Mouse (Mus musculus): ENCODE data around the gene Urb2. TPM values are rescaled to one million over a fixed set of nuclear protein-coding genes. Genes with fewer than 3 reads are reported as not detected.

The Urb2 gene
- 8.4 and 9.3 TPM in 2 replicates for polyA plus RNA-seq (2016; fragmentation: Nextera tagmentation; extraction: Ambion mirVana)

DNA sequence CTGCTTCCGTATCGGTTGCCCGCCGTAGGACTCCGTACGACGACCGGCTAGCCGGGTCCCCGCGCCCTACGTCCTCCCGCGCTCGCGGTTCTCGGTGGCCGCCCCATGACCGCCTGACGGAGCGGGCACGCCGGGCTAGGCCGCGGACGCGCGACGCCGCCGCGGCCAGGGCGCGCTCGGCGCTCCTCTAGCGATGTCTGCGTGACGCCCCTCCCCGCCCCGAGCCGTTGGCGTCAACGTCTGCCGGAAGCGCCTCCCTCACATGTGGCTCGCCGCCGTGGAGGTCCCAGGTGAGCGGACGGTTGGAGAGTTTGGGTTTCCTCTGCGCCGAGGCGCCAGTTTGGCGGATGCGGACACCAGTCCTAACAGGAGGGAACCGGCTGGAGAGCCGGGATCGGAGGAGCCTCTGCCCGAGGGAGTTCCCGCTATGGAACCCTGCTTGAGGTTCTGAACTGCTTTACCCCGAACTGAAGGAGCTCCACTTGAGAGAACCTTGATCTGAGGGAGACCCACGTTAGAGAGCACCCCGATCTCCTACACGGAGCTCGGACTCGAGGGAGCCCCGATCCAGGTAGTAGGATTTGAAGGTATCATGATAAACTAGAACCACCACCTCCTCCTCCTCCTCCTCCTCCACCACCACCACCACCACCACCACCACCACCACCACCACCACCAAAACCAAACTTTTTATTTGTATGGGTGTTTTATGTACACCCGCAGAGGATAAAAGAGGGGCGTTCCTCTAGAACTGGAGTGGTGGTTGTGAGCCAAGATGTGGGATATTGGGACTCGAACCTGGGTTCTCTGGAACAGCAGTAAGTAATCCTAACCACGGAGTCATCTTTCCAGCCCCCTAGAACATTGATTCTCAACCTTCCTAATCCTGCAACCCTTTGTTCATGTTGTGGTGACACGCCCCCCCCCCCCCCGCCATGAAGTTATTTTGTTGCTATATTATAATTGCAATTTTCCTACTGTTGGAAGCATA, at the start of gene Urb2, which contains the start of gene Taf5l:
Gene Urb2 (plus strand): TSS at position 272 of the 991 bp plus-strand sequence.
Gene Taf5l (minus strand): TSS at position 161 of the 991 bp plus-strand sequence.
- H3K4me3 ChIP-seq, result peak within 1 kb of the TSS; percentile 76
- peak; percentile 95 for DNase-seq (ENCODE audit: low spot score)
- H3K9me3 ChIP-seq, result no peaks in the 10 kb centered on the region
- under 1% methylated on average over 74 of the region's 74 CpGs for WGBS
- H3K27me3 ChIP-seq (replicated peaks; ENCODE audit: low read depth, poor library complexity, severe bottlenecking), result no peaks in the 10 kb centered on the region
- H3K36me3 ChIP-seq (replicated peaks), result peaks cover 35% of the 10 kb centered on the region
- peak within 1 kb of the TSS; percentile 99 for H3K27ac ChIP-seq (replicated peaks)
- peaks cover 33% of the 10 kb centered on the region for H3K4me1 ChIP-seq

DNA sequence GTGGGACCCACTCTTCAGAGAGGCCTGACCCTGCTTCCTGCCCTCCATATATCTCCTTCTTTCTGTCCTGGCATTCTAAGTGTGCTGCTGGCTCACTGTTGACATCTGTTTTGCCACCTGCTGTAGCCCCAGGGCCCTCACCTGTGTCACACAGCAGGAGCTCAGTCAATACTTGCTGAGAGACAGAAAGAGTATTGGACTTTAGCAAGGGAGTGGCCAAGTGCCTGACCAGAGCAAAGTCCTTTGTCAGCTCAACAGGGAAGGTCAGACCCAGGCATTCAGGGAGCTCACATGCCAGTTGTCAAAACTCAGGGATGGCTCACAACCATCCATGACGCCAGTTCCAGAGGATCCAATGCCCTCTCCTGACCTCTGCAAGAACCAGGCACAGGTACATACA, 47.8 kb upstream of the Urb2 start:
- Histone ChIP-seq H3K4me3 (no peak overlapping the region), H3K27ac (replicated peaks) (no peak overlapping the region), H3K4me1 (peaks cover 4% of the 10 kb centered on the region; the same call in 1 of the 2 replicates), H3K27me3 (replicated peaks; ENCODE audit: low read depth, poor library complexity, severe bottlenecking) (no peaks in the 10 kb centered on the region), H3K9me3 (no peaks in the 10 kb centered on the region), H3K36me3 (replicated peaks) (peaks cover 15% of the 10 kb centered on the region; the same call in 1 of the 2 replicates)
- WGBS, result 77% methylated on average over 1 of the region's 1 CpGs
- no peak for DNase-seq (ENCODE audit: low spot score)

DNA sequence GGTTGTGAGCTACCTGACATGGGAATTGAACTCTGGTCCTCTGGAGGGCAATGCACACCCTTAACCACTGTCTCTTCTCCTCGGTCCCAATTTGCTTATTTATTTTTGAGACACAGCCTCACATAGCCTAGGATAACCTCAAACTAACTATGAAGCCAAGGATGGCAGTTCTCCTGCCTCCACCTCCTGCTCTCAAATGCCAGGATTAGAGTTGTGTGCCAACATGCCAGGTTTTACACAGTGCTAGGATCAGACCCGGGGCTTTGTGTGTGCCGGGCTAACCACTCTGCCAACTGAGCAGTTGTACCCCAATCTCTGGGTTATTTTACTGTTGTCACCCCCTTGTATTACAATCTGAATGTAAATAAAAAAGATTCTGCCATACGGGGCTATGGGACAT, 43.8 kb upstream of the Urb2 start:
- H3K27ac ChIP-seq (replicated peaks), result no peak overlapping the region
- H3K36me3 ChIP-seq (replicated peaks), result 0 out of 2 replicates have a peak, but pooled peaks cover 4% of the 10 kb centered on the region
- no peak for DNase-seq (ENCODE audit: low spot score)
- no peak overlapping the region for H3K4me3 ChIP-seq
- H3K27me3 ChIP-seq (replicated peaks; ENCODE audit: low read depth, poor library complexity, severe bottlenecking), result peaks cover 18% of the 10 kb centered on the region
- 93% methylated on average over 4 of the region's 4 CpGs for WGBS
- H3K4me1 ChIP-seq, result peaks cover 17% of the 10 kb centered on the region
- no peaks in the 10 kb centered on the region for H3K9me3 ChIP-seq

DNA sequence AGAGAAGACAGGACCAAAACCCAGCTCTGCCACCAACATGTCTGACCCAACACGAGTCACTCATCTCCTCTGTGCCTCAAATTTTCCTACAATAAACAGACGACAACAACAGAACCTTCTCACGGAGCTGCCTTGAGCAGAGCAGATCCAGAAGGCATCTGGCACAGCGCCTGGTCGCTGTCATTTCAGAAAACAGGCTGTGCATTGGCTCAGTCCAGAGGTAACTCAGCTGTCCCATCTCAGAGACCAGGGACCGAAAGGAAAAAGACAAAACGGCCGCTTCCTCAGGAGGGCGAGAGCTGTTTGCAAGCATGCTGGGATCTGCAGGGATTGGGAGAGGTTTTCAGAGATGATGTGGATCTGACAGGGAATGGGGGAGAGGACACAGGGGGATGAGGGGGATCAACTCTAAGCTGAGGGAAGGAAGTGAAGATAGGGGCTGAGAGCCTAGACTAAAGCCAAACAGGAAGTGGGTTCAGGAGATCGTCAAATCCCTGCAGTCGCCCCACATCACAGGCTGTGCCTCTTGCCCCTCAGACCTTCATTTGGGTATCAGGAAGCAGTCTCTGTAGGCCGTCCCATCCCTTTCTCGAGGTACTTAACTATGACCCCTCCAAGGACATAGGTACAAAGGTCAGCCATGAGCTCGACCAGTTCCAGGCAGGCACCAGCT, 43.0 kb upstream of the Urb2 start:
- 72% methylated on average over 14 of the region's 14 CpGs for WGBS
- H3K27me3 ChIP-seq (replicated peaks; ENCODE audit: low read depth, poor library complexity, severe bottlenecking), result peaks cover 18% of the 10 kb centered on the region
- peaks cover 25% of the 10 kb centered on the region for H3K4me1 ChIP-seq
- H3K9me3 ChIP-seq, result no peaks in the 10 kb centered on the region
- 0 out of 2 replicates have a peak, but pooled peaks cover 4% of the 10 kb centered on the region for H3K36me3 ChIP-seq (replicated peaks)
- H3K27ac ChIP-seq (replicated peaks), result no peak overlapping the region
- no peak overlapping the region; the same call in 1 of the 2 replicates for H3K4me3 ChIP-seq
- DNase-seq (ENCODE audit: low spot score), result no peak

GRCm38 (mm10) chr8:123978926-123979325, 42.4 kb upstream of the Urb2 start:
- H3K27me3 ChIP-seq (replicated peaks; ENCODE audit: low read depth, poor library complexity, severe bottlenecking), result peaks cover 18% of the 10 kb centered on the region
- no peak overlapping the region for H3K27ac ChIP-seq (replicated peaks)
- DNase-seq (ENCODE audit: low spot score), result no peak
- no peaks in the 10 kb centered on the region for H3K9me3 ChIP-seq
- 0 out of 2 replicates have a peak, but pooled peaks cover 4% of the 10 kb centered on the region for H3K36me3 ChIP-seq (replicated peaks)
- peaks cover 28% of the 10 kb centered on the region for H3K4me1 ChIP-seq
- 75% methylated on average over 8 of the region's 8 CpGs for WGBS
- no peak overlapping the region; the same call in 1 of the 2 replicates for H3K4me3 ChIP-seq

DNA sequence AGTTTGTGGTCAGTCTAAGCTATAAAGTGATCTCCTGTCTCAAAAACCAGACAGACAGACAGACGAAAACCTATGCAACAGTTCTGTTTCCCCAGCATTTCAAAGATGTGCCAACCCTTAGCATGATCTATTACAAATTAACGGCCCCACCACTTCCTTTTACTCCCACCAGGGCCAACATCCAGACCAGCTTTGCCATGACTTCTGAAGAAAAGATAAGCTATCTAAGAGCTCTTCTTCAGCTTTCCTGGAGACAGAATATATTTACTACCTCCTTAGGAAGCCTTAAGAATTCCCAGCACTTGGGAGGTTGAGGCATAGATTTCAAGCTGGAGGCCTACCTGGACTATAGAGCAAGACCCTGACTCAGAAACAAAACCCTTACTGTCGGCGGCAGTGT, 41.1 kb upstream of the Urb2 start:
- DNase-seq (ENCODE audit: low spot score), result no peak
- H3K9me3 ChIP-seq, result no peaks in the 10 kb centered on the region
- H3K36me3 ChIP-seq (replicated peaks), result 0 out of 2 replicates have a peak, but pooled peaks cover under 1% of the 10 kb centered on the region
- H3K4me3 ChIP-seq, result 0 out of 2 replicates have a peak overlapping the region, but pooled peaks have one; percentile 88
- H3K27me3 ChIP-seq (replicated peaks; ENCODE audit: low read depth, poor library complexity, severe bottlenecking), result peaks cover 18% of the 10 kb centered on the region
- H3K27ac ChIP-seq (replicated peaks), result no peak overlapping the region
- 61% methylated on average over 4 of the region's 4 CpGs for WGBS
- H3K4me1 ChIP-seq, result peaks cover 28% of the 10 kb centered on the region

DNA sequence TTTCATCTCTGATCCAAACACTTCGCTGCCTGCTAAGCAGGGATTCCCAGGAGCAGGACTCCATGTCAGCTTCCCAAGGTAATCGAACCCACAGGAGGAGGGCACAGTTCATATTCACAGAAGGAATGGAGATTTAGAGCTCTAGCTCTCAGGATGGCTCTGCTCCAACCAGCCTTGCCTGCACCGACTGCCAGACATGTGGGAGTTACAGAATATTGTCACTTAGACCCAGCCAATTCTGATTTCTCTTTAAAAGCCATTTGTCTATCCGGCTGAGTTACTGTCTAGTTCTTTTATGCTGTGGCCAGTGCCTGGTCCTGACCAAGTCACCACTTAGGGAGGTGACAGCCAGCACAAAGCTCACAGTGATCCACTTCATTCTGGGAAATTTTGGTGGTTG, 39.6 kb upstream of the Urb2 start:
- H3K4me3 ChIP-seq, result peak overlapping the region; percentile 88
- H3K27ac ChIP-seq (replicated peaks), result no peak overlapping the region
- H3K4me1 ChIP-seq, result peaks cover 28% of the 10 kb centered on the region
- DNase-seq (ENCODE audit: low spot score), result no peak
- H3K36me3 ChIP-seq (replicated peaks), result no peaks in the 10 kb centered on the region
- peaks cover 18% of the 10 kb centered on the region for H3K27me3 ChIP-seq (replicated peaks; ENCODE audit: low read depth, poor library complexity, severe bottlenecking)
- no peaks in the 10 kb centered on the region for H3K9me3 ChIP-seq
- WGBS, result 63% methylated on average over 4 of the region's 4 CpGs

DNA sequence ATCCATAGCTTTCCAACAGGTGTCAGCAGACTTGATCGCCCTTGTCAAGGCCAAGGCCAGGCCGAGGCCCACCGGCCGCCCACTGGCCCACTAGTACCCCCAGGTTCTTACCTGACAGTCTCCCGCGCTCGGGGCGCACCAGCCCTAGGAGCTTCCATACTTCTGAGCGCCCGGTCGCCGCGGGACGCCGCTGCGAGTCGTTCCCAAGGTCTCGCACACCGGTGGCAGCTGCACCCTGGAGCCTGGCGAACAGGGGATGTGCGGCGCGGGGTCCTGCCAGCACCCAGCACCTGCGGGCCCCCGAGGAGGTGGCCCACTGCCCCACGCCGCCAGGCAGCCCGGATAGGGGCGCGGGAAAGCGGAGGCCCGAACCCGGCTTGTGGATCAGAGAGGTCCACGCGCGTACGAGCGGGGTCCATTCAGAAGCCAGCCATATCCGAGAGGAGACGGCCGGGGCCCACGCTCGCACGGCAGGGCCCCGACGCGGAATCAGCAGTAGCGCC, 39.0 kb upstream of the Urb2 start:
- under 1% methylated on average over 48 of the region's 48 CpGs for WGBS
- Histone ChIP-seq H3K36me3 (replicated peaks) (no peaks in the 10 kb centered on the region), H3K27me3 (replicated peaks; ENCODE audit: low read depth, poor library complexity, severe bottlenecking) (peaks cover 18% of the 10 kb centered on the region), H3K4me1 (peaks cover 28% of the 10 kb centered on the region), H3K27ac (replicated peaks) (peak overlapping the region; percentile 92), H3K4me3 (peak overlapping the region; percentile 88), H3K9me3 (no peaks in the 10 kb centered on the region)
- DNase-seq (ENCODE audit: low spot score), result peak; percentile 61

- no peaks in the 10 kb centered on the region for H3K36me3 ChIP-seq (replicated peaks)
- WGBS, result under 1% methylated on average over 56 of the region's 56 CpGs
- peaks cover 18% of the 10 kb centered on the region for H3K27me3 ChIP-seq (replicated peaks; ENCODE audit: low read depth, poor library complexity, severe bottlenecking)
- H3K9me3 ChIP-seq, result no peaks in the 10 kb centered on the region
- peak within 1 kb of the TSS; percentile 88 for H3K4me3 ChIP-seq
- H3K4me1 ChIP-seq, result peaks cover 28% of the 10 kb centered on the region
- H3K27ac ChIP-seq (replicated peaks), result peak within 1 kb of the TSS; percentile 92
- peak; percentile 91 for DNase-seq (ENCODE audit: low spot score)
Observed at GRCm38 (mm10) chr8:123982826-123983400, 38.4 kb upstream of the Urb2 start, which contains the start of gene Abcb10. TSS of gene Abcb10 (minus strand) at chr8:123983122.

GRCm38 (mm10) chr8:123988605-123989038, 32.7 kb upstream of the Urb2 start:
- no peak overlapping the region for H3K27ac ChIP-seq (replicated peaks)
- no peak for DNase-seq (ENCODE audit: low spot score)
- 69% methylated on average over 6 of the region's 6 CpGs for WGBS
- no peaks in the 10 kb centered on the region; the same call in 1 of the 2 replicates for H3K4me1 ChIP-seq
- H3K4me3 ChIP-seq, result no peak overlapping the region
- H3K27me3 ChIP-seq (replicated peaks; ENCODE audit: low read depth, poor library complexity, severe bottlenecking), result no peaks in the 10 kb centered on the region
- H3K36me3 ChIP-seq (replicated peaks), result peaks cover 5% of the 10 kb centered on the region
- H3K9me3 ChIP-seq, result no peaks in the 10 kb centered on the region

DNA sequence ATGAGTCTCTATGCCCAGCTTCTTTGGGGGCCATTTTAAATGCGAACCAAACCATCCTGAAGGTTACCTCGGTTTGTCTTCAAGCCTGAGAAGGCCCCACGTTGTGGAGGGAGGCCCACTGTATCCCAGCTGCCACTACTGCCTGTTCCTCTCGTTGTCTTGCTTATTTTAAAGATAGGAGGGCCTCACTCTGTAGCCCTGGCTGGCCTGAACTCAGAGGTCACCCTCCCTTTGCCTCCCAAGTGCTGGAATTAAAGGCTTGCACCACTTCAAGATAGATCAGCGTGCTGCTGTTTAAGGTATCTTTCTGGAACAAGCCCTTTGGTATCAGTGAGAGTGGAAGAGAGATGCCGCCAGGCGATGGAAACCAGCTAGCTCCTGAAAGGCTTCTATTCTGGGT, 32.2 kb upstream of the Urb2 start:
- no peak overlapping the region for H3K27ac ChIP-seq (replicated peaks)
- no peak overlapping the region for H3K4me3 ChIP-seq
- no peak for DNase-seq (ENCODE audit: low spot score)
- H3K4me1 ChIP-seq, result no peaks in the 10 kb centered on the region
- H3K36me3 ChIP-seq (replicated peaks), result peaks cover 10% of the 10 kb centered on the region
- H3K27me3 ChIP-seq (replicated peaks; ENCODE audit: low read depth, poor library complexity, severe bottlenecking), result no peaks in the 10 kb centered on the region
- WGBS, result 79% methylated on average over 7 of the region's 7 CpGs
- H3K9me3 ChIP-seq, result no peaks in the 10 kb centered on the region

Measured in embryonic facial prominence, embryonic 10.5 days (tissue).